Mouse (Mus musculus) forebrain, embryonic 16.5 days (tissue): ENCODE data around the gene Qtrt2. TPM values are rescaled to one million over a fixed set of nuclear protein-coding genes. Genes with fewer than 3 reads are reported as not detected.

Experiments used
- ATAC-seq: fragments of 200-750 bp; cut with Nextera tagmentation; 2 replicates; pipeline ENCODE4 v1.8.0; 2017; ENCODE audit warnings: mild to moderate bottlenecking, moderate library complexity
- H3K27ac ChIP-seq: fragments of 300-500 bp; sonication (generic); 2 replicates; pipeline ENCODE4 v1.5.1; 2014; ENCODE audit warnings: low read length, control low read depth
- H3K27me3 ChIP-seq: fragments of 300-500 bp; sonication (generic); replicated peaks from 2 replicates; pipeline ENCODE4 v1.6.1; 2014; ENCODE audit warnings: low read length; ENCODE audit not compliant: control insufficient read depth, insufficient read depth
- H3K36me3 ChIP-seq: fragments of 300-500 bp; sonication (generic); 2 replicates; pipeline ENCODE4 v1.6.1; 2014; ENCODE audit not compliant: control insufficient read depth, insufficient read depth
- H3K4me1 ChIP-seq: fragments of 300-500 bp; sonication (generic); replicated peaks from 2 replicates; pipeline ENCODE4 v1.6.1; 2014; ENCODE audit warnings: low read length; ENCODE audit not compliant: control insufficient read depth, insufficient read depth
- H3K4me2 ChIP-seq: fragments of 300-500 bp; sonication (generic); 2 replicates; pipeline ENCODE4 v1.6.1; 2014; ENCODE audit warnings: mild to moderate bottlenecking, low read length, control low read depth
- H3K4me3 ChIP-seq: fragments of 300-500 bp; sonication (generic); replicated peaks from 2 replicates; pipeline ENCODE4 v1.5.1; 2014; ENCODE audit warnings: mild to moderate bottlenecking, low read length, control low read depth
- H3K9ac ChIP-seq: fragments of 300-500 bp; sonication (generic); replicated peaks from 2 replicates; pipeline ENCODE4 v1.6.1; 2014; ENCODE audit warnings: low read depth, low read length, control low read depth
- H3K9me3 ChIP-seq: fragments of 300-500 bp; sonication (generic); 2 replicates; pipeline ENCODE4 v1.6.1; 2016; ENCODE audit warnings: low read length; ENCODE audit not compliant: control insufficient read depth
- WGBS: fragments of 180-500 bp; shearing (Covaris S2); extraction: QIAGEN DNeasy Blood & Tissue Kit; methylation state at CpG from one replicate; pipeline ENCODE4 v1.1.7; 2014; 5-methylcytosine and 5-hydroxymethylcytosine counted together
- polyA plus RNA-seq: library from polyadenylated mRNA; unstranded; fragments of >200 nt; fragmentation: Nextera tagmentation; extraction: Ambion mirVana; gene quantifications from 2 replicates; pipeline ENCODE4 v1.2.1, GENCODE M21; 2015

Gene Qtrt2
- polyA plus RNA-seq, 1 experiment from 2014 or later = 23.6 TPM

DNA sequence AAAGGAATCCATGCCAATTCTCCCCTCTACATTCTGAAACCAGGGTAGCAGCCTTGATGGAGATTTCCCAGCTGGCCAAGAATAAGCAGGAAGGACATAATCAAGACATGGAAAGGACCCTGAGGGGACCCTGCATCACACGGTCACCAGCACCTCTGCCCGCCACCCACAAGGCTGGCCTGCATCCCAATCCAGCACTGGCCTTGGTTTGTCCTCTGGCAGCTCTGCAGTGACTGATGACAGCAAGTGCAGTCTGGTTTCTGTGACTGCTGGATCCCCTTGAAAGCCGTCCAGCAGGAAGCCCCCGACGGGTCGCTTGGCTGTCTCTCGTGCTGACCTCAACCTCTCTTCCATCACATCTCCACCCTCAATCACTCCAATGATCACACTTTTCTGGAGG is 55.2 kb downstream of the Qtrt2 start:
- Histone ChIP-seq H3K4me3 (no peak overlapping the region), H3K36me3 (peaks cover 19% of the 10 kb centered on the region), H3K9me3 (no peaks in the 10 kb centered on the region), H3K4me2 (no peak overlapping the region), H3K9ac (no peak overlapping the region), H3K4me1 (no peaks in the 10 kb centered on the region), H3K27me3 (no peaks in the 10 kb centered on the region), H3K27ac (no peak overlapping the region)
- 97% methylated on average over 7 of the region's 7 CpGs for WGBS
- no peak for ATAC-seq

DNA sequence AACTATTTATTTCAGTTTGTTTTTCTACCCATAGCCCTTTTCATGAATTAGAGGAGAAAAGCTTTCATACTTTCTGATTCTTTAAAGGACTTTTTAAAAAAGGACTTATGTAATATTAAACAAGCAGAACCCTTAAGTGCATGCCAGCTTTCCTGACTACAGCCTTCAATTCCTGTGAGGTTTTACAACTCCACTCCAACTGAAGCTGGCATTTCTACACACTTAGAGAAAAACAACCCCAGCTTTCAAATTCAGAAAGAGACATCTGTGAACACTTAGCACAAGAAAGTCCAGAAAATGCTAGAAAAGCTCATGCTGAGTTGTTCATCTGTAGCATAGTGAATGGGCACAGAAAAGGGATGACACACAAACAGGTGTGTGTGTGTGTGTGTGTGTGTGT is 56.8 kb downstream of the Qtrt2 start:
- no peaks in the 10 kb centered on the region for H3K27me3 ChIP-seq
- peaks cover 13% of the 10 kb centered on the region for H3K36me3 ChIP-seq
- H3K4me2 ChIP-seq = no peak overlapping the region
- H3K9me3 ChIP-seq = no peaks in the 10 kb centered on the region
- ATAC-seq = no peak
- H3K4me3 ChIP-seq = no peak overlapping the region
- no peak overlapping the region for H3K27ac ChIP-seq
- no peaks in the 10 kb centered on the region for H3K4me1 ChIP-seq
- H3K9ac ChIP-seq = no peak overlapping the region

DNA sequence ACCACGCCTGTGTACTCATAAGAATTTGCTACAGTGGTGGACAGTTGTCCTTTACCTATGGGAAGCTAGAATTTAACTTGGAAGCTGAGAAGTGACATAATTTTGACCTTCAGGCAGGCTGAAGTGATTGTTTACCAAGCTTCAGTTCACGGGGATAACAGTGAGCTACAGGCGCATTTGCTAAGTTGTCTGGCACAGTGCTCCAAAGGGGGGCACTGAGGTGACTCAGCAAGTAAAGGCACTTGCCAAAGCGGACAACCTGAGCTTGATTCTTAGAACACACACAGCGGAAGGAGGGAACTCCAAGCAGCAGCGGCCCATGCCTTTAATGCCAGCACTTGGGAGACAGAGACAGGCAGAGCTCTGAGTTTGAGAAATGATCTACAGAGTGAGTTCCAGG is 66.0 kb downstream of the Qtrt2 start:
- no peak for ATAC-seq
- Histone ChIP-seq H3K36me3 (peaks cover 8% of the 10 kb centered on the region), H3K4me2 (no peak overlapping the region), H3K27me3 (no peaks in the 10 kb centered on the region), H3K9me3 (no peaks in the 10 kb centered on the region), H3K4me1 (no peaks in the 10 kb centered on the region), H3K4me3 (no peak overlapping the region), H3K27ac (no peak overlapping the region), H3K9ac (no peak overlapping the region)
- 86% methylated on average over 6 of the region's 6 CpGs for WGBS

DNA sequence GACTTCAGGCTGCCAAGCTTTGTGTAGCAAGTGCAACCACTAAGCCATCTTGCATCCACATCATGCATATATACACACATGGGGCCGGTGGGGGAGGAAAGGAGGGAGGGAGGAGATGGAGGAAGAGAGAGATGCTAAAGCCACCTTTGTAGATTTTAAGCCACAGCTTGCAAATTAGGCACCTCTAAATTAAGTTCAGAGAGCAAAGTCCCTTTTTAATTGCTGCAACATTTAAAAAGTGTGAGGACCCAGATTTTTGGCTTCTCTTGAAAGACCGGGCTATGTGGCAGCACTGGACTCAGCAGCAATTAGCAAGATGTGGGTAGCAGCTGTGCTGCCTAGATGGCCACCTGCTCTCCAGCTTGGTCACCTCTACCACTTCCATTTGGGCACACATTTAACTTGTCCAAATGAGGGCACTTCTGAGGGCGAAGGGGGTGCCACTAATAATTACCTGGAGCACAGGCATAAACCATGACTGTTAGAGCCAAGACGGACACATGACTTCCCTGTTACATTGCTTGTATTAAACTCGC is 67.6 kb downstream of the Qtrt2 start:
- 72% methylated on average over 5 of the region's 5 CpGs for WGBS
- H3K27ac ChIP-seq = no peak overlapping the region
- H3K4me3 ChIP-seq = no peak overlapping the region
- no peaks in the 10 kb centered on the region for H3K27me3 ChIP-seq
- H3K36me3 ChIP-seq = peaks cover 8% of the 10 kb centered on the region
- peak; percentile 61; the same call in 1 of the 2 replicates for ATAC-seq
- no peak overlapping the region for H3K4me2 ChIP-seq
- H3K4me1 ChIP-seq = no peaks in the 10 kb centered on the region
- no peak overlapping the region for H3K9ac ChIP-seq
- H3K9me3 ChIP-seq = no peaks in the 10 kb centered on the region

DNA sequence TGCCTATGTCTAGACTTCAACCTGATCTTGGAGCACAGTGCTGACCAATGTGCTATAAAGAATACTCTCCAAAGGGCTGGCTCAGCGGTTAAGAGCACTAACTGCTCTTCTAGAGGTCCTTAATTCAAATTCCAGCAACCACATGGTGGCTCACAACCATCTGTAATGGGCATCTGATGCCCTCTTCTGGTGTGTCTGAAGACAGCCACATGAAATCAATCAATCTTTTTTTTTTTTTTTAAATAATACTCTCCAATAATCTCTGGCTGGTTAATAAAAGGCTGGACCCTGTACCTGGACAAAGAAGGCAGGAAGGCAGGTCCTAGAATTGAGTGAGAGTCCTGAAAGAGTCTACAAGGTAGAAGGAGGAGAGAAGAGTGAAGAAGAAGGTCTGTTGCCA is 76.8 kb downstream of the Qtrt2 start:
- H3K9ac ChIP-seq = no peak overlapping the region
- H3K4me2 ChIP-seq = no peak overlapping the region
- no peaks in the 10 kb centered on the region for H3K36me3 ChIP-seq
- ATAC-seq = no peak
- H3K9me3 ChIP-seq = no peaks in the 10 kb centered on the region
- H3K4me1 ChIP-seq = no peaks in the 10 kb centered on the region
- H3K4me3 ChIP-seq = no peak overlapping the region
- H3K27ac ChIP-seq = no peak overlapping the region
- no peaks in the 10 kb centered on the region for H3K27me3 ChIP-seq
- 68% methylated on average over 1 of the region's 1 CpGs for WGBS

DNA sequence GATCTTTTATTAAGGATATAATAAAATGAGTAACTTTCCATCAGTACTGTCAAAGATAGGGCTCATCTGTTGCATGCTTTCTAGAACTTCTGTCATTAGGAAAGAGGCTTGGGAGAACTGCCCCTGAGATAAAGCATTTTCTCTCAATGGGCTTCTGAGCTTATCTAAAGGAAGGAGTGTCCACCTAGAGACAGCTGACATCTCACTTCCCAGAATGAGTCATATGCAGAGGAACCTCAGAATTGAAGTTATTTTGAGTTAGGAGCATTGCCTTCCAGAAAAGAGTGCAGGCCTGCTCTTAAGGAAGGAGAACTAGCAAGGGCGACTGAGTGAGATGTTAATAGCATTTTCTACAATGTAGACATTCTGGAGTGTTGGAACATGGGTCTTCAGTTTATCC is 85.4 kb downstream of the Qtrt2 start:
- Histone ChIP-seq H3K27me3 (no peaks in the 10 kb centered on the region), H3K9me3 (no peaks in the 10 kb centered on the region), H3K4me2 (no peak overlapping the region), H3K9ac (no peak overlapping the region), H3K4me1 (no peaks in the 10 kb centered on the region), H3K27ac (no peak overlapping the region), H3K36me3 (no peaks in the 10 kb centered on the region), H3K4me3 (no peak overlapping the region)
- ATAC-seq = no peak
- 93% methylated on average over 1 of the region's 1 CpGs for WGBS

DNA sequence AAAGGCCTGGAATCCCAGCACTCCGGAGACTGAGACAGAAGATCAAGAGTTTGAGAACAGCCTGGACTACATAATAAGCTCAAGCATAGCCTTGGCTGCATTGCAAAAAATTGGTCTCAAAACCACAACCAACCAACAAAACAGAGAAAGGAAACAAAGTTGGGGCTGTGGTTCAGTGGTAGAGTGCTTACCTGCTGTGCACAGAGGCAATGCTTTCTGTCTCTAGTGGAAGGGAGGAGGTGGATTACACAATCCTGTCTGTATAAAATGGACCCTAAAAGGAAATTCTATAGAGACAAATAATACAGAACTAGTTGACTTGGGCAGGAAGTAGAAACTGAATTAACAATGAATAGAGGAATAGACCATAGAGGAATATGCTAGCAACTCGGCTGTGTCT is 94.7 kb downstream of the Qtrt2 start:
- 93% methylated on average over 2 of the region's 2 CpGs for WGBS
- no peak overlapping the region for H3K9ac ChIP-seq
- H3K4me1 ChIP-seq = no peaks in the 10 kb centered on the region
- no peak overlapping the region for H3K4me2 ChIP-seq
- no peaks in the 10 kb centered on the region for H3K27me3 ChIP-seq
- no peak overlapping the region for H3K4me3 ChIP-seq
- no peaks in the 10 kb centered on the region for H3K36me3 ChIP-seq
- H3K27ac ChIP-seq = no peak overlapping the region
- H3K9me3 ChIP-seq = no peaks in the 10 kb centered on the region
- no peak for ATAC-seq

DNA sequence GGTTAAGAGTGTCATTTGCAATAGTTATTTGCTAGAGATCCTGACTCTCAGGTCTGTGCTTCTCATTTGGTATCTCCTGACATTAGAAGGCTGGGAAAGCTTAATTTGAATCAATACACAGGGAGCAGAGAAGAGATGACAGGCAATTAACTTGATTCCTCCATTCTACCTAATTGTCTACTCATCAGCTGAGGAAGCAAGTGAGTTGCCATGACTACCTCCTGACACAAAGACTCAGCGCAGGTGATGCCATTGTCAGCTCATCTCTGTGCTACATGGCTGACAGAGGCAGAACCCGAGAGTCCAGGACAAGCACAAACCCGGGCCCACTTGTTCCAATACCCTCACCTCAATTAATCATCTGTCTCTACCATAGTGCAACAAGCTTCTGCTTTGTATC is 99.1 kb downstream of the Qtrt2 start:
- Histone ChIP-seq H3K4me2 (no peak overlapping the region), H3K9me3 (no peaks in the 10 kb centered on the region), H3K36me3 (no peaks in the 10 kb centered on the region), H3K4me3 (no peak overlapping the region), H3K9ac (no peak overlapping the region), H3K4me1 (no peaks in the 10 kb centered on the region), H3K27me3 (no peaks in the 10 kb centered on the region), H3K27ac (no peak overlapping the region)
- peak; percentile 88 for ATAC-seq
- 39% methylated on average over 3 of the region's 3 CpGs for WGBS

DNA sequence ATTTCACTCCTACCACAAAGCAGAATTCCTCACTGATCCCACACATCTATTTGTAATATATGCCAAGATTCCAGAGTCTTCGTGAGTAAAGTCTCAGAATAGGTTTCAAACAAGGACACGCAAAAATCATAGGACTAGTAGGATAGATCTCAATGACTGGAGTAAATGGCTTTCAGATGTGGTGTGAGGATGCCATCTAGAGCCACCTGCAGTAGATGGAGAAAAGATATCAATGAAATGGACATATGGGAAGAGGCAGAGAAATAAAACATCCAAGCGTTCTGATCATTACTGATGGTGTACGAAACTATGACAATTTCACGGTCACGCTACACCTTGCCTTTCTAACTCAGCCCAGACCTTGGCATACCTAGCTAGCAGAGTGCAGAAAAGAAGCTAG is 108.2 kb downstream of the Qtrt2 start:
- H3K4me1 ChIP-seq = no peaks in the 10 kb centered on the region
- 95% methylated on average over 6 of the region's 6 CpGs for WGBS

DNA sequence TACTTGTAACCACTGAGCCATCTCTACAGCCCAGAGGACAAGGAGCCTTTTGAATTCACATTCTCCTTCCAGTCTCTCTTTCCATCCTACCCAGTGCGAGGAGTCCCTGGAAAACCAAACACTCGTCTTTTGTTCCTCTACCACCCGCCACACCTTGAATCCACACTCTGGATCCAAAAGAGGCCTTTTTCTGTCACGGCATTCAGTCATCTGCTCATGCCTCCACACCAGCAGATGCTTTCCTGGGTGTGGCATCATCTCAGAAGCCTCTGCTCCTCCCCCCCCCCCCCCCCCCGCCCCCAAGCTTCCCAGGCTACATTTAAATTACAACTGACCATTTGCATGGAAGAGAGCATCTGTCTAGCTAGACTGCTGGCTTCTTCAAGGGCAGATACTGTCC is 110.3 kb downstream of the Qtrt2 start:
- Histone ChIP-seq H3K4me1 (no peaks in the 10 kb centered on the region), H3K27ac (no peak overlapping the region), H3K36me3 (no peaks in the 10 kb centered on the region), H3K4me3 (no peak overlapping the region), H3K27me3 (no peaks in the 10 kb centered on the region), H3K9ac (no peak overlapping the region), H3K9me3 (no peaks in the 10 kb centered on the region), H3K4me2 (no peak overlapping the region)
- 91% methylated on average over 4 of the region's 5 CpGs for WGBS
- no peak for ATAC-seq

More for the DNA sequence above, 108.2 kb downstream of the Qtrt2 start:
- no peaks in the 10 kb centered on the region for H3K27me3 ChIP-seq
- H3K27ac ChIP-seq = no peak overlapping the region
- no peaks in the 10 kb centered on the region for H3K9me3 ChIP-seq
- no peaks in the 10 kb centered on the region for H3K36me3 ChIP-seq
- no peak for ATAC-seq
- H3K9ac ChIP-seq = no peak overlapping the region
- H3K4me3 ChIP-seq = no peak overlapping the region
- H3K4me2 ChIP-seq = no peak overlapping the region
